Mouse (Mus musculus) testis, postnatal 14 days (tissue): ENCODE measurements at regions not wholly inside any gene's neighbourhood (a gene's known extent, or its start where the extent isn't known, plus 50 kb on each side); places are given as distances from the start of the nearest gene placed in this dataset.
"Not testable (repeated sequence)": the region's sequence is repeated elsewhere in the genome, so short reads cannot be mapped to it uniquely, and the experiment has no call there.

Experiments
- DNase-seq: peaks from one replicate; pipeline ENCODE4 v3.0.0; 2021; ENCODE audit warnings: low spot score

DNA sequence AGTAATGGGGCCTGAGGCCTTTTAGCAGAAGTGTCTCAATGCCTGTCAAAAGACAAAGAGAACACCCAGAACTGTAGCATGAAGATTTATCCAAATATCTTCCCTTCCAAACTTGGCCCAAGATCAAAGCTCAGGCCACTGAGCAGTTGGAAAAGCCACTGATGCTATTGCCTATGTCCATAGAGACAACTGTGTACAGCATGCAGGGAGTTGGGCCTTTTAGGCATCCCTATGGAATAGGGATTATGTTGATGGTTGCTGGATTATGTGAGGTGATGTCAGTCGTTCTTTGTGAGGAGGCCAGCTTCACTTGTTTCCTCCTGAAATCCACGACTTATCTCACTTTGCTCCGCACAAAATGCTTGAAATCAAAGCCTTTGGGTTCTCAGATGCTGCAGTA lies 153.1 kb upstream of the Gm17728 start:
- no peak for DNase-seq

DNA sequence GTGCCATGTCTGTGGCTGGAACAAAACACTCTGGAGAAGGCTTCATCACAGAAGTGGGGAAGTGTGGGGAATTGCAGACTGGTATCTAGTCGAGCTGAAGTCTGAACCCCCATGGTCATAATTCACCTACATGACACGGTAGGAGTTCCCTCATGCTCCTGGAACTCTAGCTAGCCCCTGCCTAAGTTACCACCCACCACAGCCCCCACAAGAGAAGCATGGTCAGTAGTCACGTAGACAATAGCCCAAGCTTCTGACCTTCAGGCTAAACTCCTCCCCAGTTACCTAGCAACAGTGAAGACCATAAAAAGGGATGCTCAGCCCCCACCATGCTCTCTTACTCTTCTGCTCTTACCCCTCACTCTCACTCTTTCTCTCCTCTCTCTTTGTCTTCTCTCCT lies 143.8 kb upstream of the Gm17728 start:
- not testable (repeated sequence) for DNase-seq

DNA sequence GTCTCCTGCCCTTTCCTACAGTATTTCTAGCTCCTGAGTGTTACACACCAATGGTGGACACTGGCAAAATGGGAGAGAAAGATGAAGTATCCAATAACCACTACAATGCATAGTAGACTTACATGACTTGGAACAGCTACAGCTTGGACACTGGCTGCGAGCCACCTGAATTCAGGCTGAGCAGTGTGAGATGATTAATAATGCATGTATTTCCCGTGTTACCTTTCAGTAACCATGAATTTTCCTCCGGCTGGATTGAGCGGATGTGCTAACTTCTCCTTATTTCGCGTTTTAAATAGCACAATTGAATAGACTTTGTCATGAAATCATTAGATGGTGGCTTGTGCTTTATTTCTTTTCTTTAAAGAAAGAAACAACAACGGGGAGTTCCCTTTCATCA lies 142.4 kb upstream of the Gm17728 start:
- no peak for DNase-seq

DNA sequence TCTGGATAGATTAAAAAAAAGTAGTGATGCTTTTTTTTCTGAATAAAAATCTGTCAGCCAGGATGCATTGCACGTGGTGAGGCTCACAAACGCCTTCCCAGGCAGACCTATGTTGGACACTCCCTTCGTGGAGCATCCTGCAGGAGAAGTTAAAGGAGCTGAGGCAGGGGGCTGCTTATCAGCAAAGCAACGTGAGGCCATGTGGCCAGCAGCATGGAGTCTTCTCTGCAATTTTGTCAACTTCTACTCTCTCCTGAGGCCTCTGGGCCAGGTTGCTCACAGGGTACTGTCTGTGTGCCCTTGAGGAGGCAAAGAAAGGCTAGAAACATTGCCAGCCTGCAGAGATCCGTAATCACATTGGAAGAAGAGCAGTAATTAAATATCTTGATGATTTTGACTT lies 140.0 kb upstream of the Gm17728 start:
- DNase-seq = no peak

DNA sequence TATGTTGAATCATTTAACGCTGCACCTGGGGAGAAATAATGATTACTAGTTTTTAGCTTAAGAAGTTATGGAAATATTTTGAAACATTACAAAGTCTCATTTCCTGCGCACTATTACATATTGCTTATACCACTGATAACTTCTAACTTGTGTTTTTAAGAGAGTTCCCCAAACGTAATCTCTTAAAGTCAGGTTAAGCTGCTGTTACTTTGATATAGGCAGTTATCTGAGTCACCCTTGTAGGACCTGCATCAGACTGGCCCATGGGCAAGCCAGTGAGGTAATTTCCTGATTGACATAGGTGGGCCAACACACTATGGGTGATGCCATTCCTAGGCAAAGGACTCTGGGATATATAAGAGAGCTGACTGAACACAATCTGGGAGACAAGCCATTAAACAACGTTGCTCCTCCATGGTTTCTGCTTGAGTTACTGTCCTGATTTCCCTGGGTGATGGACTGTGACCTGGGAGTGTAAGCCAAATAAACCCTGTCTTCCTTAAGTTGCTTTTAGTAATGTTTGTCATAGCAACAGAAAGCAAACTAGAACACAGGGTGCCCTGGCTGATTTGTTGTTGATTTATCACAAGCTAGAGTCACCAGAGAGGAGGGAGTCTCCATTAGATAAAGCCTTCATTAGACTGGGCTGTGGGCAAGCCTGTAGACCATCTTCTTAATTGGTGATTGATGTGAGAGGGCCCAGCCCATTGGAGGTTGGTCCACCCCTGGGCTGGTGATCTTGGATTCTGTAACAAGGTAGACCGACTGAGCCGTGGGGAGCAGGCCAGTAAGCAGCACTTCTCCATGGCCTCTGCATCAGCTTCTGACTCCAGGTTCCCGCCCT lies 139.3 kb upstream of the Gm17728 start:
- DNase-seq = no peak

DNA sequence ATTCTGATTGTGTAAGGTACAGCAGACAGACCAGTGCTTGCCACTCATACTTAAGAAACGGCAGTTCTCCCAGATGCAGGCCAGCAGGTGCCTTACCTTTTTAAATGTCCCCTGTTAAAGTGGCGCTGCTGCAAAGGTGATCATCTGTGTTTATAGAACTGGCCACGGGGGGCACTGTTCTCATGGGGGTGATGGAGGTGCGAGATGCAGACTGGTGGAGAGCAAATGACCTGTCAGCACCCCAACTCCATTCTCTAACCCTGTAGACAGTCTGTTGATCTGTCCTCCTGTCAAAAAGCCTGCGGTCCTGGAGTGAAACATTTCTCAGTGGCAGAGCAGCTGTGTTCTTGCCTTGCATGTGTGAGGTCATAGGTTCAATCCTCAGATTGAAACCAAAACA lies 135.4 kb upstream of the Gm17728 start:
- DNase-seq = no peak

DNA sequence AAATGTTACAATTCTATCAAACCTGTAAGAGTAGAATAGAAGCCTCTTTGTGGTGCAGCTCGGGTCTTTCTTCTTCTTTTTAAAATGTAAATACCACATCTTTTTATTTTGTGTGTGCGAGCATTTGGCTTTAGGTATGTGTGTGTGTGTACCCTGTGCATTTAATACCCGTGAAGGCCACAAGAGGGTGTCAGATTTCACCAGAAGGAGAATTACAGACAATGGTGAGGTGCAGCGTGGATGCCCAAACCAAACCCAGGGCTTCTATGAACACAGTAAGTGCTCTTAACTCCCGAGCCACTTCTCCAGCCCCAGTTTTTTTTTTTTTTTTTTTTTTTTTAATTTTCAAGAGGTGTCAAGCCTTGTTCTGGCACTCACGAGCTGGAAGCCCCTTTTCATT lies 135.0 kb upstream of the Gm17728 start:
- DNase-seq = no peak

DNA sequence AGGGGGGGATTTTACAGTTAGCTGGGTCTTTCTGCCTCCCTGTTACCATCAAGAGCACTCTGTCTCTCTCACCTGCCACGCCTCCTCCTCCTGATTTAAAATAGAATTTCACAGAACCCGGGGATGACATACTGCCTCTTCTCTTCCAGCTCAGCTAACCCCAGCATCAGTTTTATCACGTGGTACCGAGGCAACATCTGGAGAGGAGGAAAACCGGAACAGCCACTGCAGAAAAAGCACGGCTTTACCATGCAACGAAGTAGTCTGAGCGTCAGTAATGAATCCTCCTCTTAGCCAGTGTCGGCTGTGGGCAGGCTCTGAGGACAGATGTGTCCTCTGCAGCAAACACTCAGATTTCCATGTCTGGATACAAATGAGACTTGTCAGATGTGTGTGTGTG lies 134.2 kb upstream of the Gm17728 start:
- no peak for DNase-seq

DNA sequence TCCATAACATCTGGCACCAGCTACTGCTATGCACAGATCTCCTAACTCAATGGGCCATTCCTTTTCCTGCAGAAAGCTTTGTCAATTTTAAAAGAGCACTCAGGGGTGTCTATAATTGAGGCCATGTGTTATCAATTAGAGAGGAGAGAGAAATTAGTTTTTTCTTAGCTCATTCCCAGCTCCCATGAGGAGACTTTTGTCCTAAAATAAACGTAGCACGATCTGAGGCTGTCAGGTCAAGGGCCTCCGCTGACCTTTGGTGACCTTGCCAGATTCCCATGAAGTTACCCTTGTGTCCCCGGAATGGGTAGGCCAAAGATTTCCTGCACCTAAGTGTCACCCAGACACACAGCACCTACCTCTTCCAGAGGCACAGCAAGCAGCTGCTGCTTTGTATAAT lies 130.3 kb upstream of the Gm17728 start:
- DNase-seq = no peak

DNA sequence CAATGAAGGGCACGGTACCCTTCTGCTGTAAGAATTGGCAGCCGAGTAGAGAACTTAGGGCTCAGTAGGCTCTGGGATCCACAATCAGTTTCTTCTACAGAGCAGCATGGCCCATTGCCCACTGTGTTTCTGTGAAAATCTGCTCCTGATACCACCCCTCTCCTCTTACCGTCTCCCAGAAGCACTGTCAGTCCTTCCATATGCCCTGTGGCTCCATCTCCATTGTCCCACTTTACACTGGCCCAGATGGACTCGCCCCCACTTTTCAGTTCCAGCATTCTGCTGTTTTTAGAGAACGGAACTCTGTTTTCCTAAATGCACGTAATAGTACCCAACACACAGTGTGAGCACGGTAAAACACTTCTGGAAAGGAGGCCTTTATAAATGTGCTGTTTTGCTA lies 129.6 kb upstream of the Gm17728 start:
- no peak for DNase-seq

DNA sequence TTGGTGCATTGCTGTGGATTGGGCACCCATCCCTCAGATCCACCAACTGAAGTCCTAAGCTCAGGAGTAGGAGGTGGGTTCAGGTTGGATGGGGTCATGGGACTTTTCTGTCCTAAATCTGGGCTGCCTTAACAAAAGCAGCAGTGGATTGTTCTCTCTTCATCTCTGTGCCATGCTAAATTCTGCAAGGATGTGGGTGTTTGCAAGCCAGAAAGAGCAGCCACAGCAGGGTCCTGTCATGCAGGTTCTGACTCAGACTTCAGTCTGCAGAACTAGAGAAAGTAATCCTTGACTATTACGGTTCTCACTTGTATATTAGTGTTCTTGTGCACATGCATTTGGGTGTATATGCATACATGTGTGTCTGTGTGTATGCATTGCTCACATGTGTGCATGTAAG lies 125.5 kb upstream of the Gm17728 start:
- no peak for DNase-seq

DNA sequence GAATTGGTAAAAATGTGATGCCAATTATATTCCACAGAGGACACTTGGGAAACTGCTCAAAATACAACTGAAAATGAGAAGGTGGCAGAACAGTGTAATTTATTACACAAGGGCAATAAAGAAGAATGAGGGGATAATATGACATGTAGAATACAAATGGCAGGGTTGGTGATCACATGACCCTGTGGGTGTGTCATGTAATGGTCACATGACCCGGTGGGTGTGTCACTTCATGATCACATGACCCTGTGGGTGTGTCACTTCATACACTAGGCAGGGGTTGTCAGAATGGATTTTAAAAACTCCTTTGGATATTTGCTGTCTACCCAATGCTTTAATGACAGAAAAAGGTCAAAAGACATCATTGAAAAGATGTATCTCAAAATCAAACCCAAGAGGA lies 123.6 kb upstream of the Gm17728 start:
- DNase-seq = no peak

DNA sequence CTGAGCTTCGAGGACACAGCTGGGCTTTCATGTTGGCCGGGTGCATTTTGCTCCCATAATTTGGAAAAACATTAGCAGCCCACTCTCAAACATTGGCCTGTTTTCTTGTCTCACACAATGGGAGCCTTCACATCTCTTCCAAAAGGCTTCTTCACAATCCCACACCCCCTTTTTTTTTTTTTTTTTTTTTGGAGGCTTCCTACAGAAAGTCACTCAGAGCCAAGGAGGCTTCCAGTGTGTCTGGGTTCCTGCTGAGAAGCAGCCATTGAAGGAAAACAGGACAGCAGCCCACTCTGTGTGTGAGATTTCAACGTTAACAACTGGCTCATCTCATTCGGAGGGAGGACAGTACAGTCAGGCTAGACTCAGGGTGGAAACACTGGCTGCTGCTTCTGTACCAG lies 120.8 kb upstream of the Gm17728 start:
- no peak for DNase-seq

DNA sequence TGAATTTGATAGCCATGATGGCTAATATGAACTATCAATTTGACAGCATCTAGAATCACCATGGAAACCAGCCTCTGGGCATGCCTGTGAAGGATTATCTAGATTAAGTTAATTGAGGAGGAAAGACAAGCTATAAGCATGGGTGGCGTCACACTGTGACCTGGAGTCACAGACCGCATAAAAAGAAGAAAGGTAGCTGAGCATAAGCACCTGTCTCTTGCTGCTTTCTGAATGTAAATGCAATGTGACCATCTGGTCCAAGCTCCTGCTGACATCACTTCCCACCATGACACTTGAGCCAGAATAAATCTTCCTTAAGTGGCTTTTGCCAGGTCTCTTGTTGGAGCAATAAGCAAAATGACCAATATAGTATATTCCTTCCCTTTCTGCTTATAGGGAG lies 113.4 kb upstream of the Gm17728 start:
- DNase-seq = no peak

DNA sequence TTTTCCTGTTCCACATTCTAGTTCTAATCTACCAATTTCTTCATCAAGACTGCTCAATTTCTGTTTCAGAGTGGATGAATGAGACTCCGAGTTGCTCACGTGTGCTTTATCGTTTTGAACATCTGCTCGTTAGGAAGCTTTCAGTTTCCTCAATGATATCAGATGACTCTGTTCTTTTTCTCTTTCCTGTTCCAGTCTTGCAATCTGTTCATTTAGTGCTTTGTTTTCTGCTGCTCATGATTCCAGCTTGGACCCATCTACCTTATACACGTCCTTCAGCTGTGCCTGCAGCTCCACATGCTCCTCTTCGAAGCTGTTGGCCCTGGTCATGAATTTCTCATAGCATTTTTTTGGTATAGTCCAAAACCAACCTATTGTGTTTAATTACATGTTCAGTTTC lies 99.1 kb upstream of the Gm17728 start:
- DNase-seq = no peak

DNA sequence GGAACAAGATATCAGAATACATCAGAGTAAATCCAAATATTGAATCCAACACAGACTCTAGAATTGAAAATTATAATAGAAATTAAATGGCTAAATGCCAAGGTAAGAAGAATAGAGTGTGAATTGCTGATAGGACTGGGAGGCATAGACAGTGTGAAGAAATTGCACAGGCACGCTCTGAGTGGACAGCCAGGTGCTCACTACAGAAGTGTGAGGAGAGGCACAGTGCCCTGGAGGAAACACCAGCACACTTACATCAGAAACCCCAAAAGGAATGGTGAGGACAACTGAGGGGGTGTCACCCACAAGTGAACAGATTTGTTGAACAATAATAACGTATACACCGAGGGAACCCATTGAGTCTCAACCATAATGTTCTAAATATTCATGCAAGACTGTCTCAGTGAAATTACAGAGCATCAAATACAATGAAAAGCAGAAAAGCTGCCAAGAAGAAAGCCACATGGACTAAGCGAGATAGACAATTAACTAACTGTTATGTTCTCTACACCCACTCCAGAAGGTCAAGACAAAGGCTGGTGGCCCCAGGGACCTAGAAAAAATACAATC lies 92.9 kb upstream of the Gm17728 start:
- DNase-seq = no peak

DNA sequence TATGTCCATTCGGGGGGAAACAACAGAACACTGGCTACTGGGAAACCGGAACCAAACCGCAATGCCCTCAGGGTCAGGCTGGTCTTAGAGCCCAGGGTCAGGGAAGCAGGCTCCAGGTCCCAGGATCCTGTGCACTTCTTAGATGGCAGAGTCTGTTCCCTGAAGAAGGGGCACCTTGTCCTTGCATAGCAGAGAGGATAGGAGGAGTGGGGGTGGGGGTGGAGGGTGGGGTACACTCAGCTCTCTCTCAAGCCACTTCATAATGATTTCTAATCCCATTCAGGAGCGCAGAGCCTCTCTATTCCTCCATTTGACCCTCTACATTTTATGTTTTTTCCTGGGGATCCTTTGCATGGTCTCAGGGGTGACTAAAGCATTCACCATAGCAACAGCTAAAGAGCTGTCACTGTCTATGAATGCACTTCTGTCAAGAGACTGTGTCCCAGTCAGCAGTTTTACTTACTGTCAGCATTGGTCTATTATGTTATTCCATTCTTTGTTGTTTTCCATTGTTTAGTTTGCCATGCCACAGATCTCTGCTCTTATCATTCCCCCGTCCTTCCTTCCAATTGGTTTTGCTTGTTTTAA lies 64.2 kb upstream of the Gm17728 start:
- no peak for DNase-seq
